ENCODE assay signal across 9 mouse cellular contexts in genomic region chr5:118373581-118373981, GRCm38 (mm10).
DNase-seq lines count a peak whose midpoint lies in the region; ATAC-seq and TF ChIP-seq lines count a peak whose summit lies in the region.
"Had no signal": no experiment of that assay in that cellular context is flagged by ENCODE, and none has a peak within 500 bp of the region (broad histone marks: within the 10 kb centered on the region; RNA-seq: fewer than 3 reads in every experiment).

No protein-coding gene starts in this region.

- H3K27me3 ChIP-seq in lung, embryonic 14.5 days (ENCODE audit: insufficient read depth, low read length), result 0 out of 2 replicates have a peak, but pooled peaks cover 2% of the 10 kb centered on the region
- 0 out of 2 replicates have a peak, but pooled peaks cover 12% of the 10 kb centered on the region for H3K27me3 ChIP-seq in forebrain, embryonic 13.5 days
- H3K27me3 ChIP-seq in liver, embryonic 15.5 days, result peaks cover 31% of the 10 kb centered on the region
- H3K27me3 ChIP-seq: Patski had no signal

- no peak overlapping the region for H3K27ac ChIP-seq in lung, embryonic 14.5 days (ENCODE audit: low read depth)
- H3K27ac ChIP-seq in forebrain, embryonic 13.5 days, result no peak overlapping the region
- H3K27ac ChIP-seq in liver, embryonic 15.5 days (replicated peaks), result no peak overlapping the region

- no peaks in the 10 kb centered on the region for H3K36me3 ChIP-seq in lung, embryonic 14.5 days (ENCODE audit: insufficient read depth)
- H3K36me3 ChIP-seq in forebrain, embryonic 13.5 days (ENCODE audit: poor library complexity, severe bottlenecking), result no peaks in the 10 kb centered on the region
- H3K36me3 ChIP-seq in liver, embryonic 15.5 days (replicated peaks), result no peaks in the 10 kb centered on the region

- H3K4me3 ChIP-seq in lung, embryonic 14.5 days (ENCODE audit: low read depth, low read length), result no peak overlapping the region
- no peak overlapping the region for H3K4me3 ChIP-seq in forebrain, embryonic 13.5 days
- no peak overlapping the region for H3K4me3 ChIP-seq in liver, embryonic 15.5 days (replicated peaks)
- H3K4me3 ChIP-seq in lung, adult 2 months (replicated peaks; ENCODE audit: extremely low read depth, low read depth, low read length), result no peak overlapping the region

- ATAC-seq in lung, embryonic 14.5 days (ENCODE audit: insufficient read depth), result no peak; the same call in 1 of the 2 replicates
- ATAC-seq in forebrain, embryonic 13.5 days, result no peak
- ATAC-seq in liver, embryonic 15.5 days (ENCODE audit: insufficient read depth), result no peak
- ATAC-seq: Patski had no signal

- H3K4me2 ChIP-seq in lung, embryonic 14.5 days, result peak overlapping the region; percentile 48
- peak overlapping the region; percentile 32 for H3K4me2 ChIP-seq in forebrain, embryonic 13.5 days
- peak overlapping the region; percentile 34; the same call in 1 of the 2 replicates for H3K4me2 ChIP-seq in liver, embryonic 15.5 days

- no peaks in the 10 kb centered on the region for H3K9me3 ChIP-seq in lung, embryonic 14.5 days (ENCODE audit: low read depth, low read length)
- no peaks in the 10 kb centered on the region for H3K9me3 ChIP-seq in forebrain, embryonic 13.5 days (replicated peaks)
- no peaks in the 10 kb centered on the region for H3K9me3 ChIP-seq in liver, embryonic 15.5 days (replicated peaks)

- TF ChIP-seq CTCF in lung, embryonic 14.5 days (IDR thresholded peaks at IDR 0.05; ENCODE audit: low read depth), result 0 out of 2 replicates have a peak, but pooled peaks have one; percentile 12
- no peak for TF ChIP-seq CTCF in lung, adult 2 months (IDR thresholded peaks at IDR 0.05; ENCODE audit: insufficient read depth, low read length)

- WGBS in lung, embryonic 14.5 days, result 6% methylated on average over 13 of the region's 13 CpGs
- 4% methylated on average over 13 of the region's 13 CpGs for WGBS in forebrain, embryonic 13.5 days
- 25% methylated on average over 13 of the region's 13 CpGs for WGBS in liver, embryonic 15.5 days (ENCODE audit: insufficient replicate concordance)
- 39% methylated on average over 13 of the region's 13 CpGs for WGBS in lung, adult 2 months

- peaks cover 18% of the 10 kb centered on the region for H3K4me1 ChIP-seq in lung, embryonic 14.5 days (ENCODE audit: insufficient read depth)
- peaks cover 12% of the 10 kb centered on the region for H3K4me1 ChIP-seq in forebrain, embryonic 13.5 days
- peaks cover 28% of the 10 kb centered on the region for H3K4me1 ChIP-seq in liver, embryonic 15.5 days (replicated peaks)
- peaks cover 6% of the 10 kb centered on the region; the same call in 1 of the 2 replicates for H3K4me1 ChIP-seq in lung, adult 2 months (ENCODE audit: control insufficient read depth, insufficient read depth, low read length)

- no peak overlapping the region for H3K9ac ChIP-seq in lung, embryonic 14.5 days
- H3K9ac ChIP-seq in forebrain, embryonic 13.5 days, result no peak overlapping the region
- no peak overlapping the region for H3K9ac ChIP-seq in liver, embryonic 15.5 days

- no peak for TF ChIP-seq POLR2A in lung, adult 2 months (IDR thresholded peaks at IDR 0.05; ENCODE audit: borderline replicate concordance, extremely low read depth, low read depth, low read length)

- peak; percentile 77 for DNase-seq in lung, embryonic 14.5 days
- DNase-seq in lung, postnatal 25 days (ENCODE audit: low spot score), result no peak
- peak; percentile 41 for DNase-seq in kidney, adult 18-20 months
- DNase-seq in spleen, postnatal 4 days (ENCODE audit: low spot score in 2 of 2), result no peak
- no peak for DNase-seq in thymus, postnatal 14 days
- no peak for DNase-seq in lung, adult 2 months

Comparison
In these comparisons a context has a peak if more than half of its experiments do, and no peak if none do; other contexts are left out.
1. DNase-seq: peak in lung, embryonic 14.5 days (single experiment) and kidney, adult 18-20 months (single experiment); none in lung, postnatal 25 days (single experiment), spleen, postnatal 4 days (0 of 2), thymus, postnatal 14 days (single experiment) and lung, adult 2 months (single experiment).
2. Peak in every context shown above with its lines, with median percentiles within 50 percentile points of each other: H3K4me2 ChIP-seq.